Mouse (Mus musculus): Measurements from ENCODE around the gene Cnpy4.
"Not testable (repeated sequence)": the region's sequence is repeated elsewhere in the genome, so short reads cannot be mapped to it uniquely, and the experiment has no call there.

Gene Cnpy4

GRCm38 (mm10) chr5:138207253-138207652 lies 20.0 kb downstream of the Cnpy4 start:
- DNase-seq = no peak

- DNase-seq = no peak
Measured at GRCm38 (mm10) chr5:138207873-138208272, 20.6 kb downstream of the Cnpy4 start.

DNA sequence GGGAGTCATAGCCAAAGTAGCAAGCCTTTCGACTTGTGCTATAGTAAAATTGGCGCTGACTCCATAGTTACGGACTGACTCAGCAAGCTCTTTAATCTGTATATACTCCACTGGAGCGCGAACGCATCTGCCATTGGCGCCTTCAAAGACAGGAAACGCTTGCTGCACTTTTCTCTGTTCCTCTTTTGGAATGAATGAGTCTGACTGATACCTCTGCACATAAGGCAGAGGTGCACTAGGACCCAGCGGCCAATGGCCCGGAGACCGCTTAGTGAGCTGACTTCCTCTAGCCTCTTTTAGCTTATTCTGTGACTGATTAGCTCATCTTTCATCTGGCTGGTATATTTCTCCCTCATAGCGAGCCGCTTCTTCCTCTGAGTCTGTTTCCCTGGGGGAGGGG lies 29.3 kb downstream of the Cnpy4 start:
- not testable (repeated sequence) for DNase-seq

DNA sequence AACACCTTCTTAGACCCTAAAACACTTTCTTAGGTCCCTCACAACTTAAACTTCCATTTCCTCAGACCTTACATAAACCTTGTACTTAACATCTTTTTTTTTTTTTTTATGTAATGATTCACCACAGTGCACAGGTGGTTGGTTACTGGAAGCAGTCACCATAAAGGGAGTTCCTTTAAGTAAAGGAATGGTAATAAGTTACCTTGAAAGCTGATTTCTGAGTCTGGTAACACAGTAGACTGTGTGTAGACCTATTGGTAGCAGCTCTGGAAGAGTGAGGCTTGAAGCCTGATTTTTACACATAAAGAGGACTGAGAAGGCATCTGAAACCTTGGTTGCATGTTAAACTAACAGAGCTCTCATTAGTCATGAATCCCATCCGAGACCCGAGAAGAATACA lies 32.6 kb downstream of the Cnpy4 start:
- no peak for DNase-seq

DNA sequence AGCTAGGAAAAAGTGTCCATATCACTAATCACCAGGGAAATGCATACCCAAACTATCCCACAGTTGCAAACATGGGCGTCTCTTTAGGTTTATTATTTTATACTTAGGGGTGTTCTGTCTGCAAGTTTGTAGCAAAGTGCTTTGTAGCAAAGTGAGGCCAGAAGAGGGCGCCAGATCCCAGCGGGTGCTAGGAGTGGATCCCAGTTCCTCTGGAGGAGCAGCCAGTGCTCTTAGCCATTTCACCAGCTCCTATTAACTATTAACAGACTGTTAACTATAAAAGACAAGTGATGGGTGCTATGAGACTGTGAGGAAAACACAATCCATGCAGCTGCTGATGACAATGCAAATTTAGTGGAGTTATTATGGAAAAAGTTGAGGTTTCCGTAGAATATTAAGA lies 34.8 kb downstream of the Cnpy4 start:
- peak; percentile 96 for DNase-seq

DNA sequence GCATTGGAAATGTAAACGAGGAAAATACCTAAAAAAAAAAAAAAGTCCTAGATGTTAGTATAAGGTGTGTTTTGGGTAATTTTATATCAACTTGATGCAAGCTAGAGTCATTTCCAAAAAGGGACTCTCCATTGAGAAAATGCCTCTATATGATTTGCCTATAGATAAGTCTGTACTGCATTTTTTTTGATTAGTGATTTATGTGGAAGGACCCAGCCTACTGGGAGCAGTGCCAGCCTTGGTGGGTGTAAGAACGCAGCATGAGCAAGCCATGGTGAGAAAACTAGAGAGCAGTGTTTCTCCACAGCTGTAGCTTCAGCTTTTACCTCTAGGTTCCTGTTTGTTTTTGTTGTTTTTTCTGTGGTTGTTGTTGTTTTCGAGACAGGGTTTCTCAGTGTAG lies 36.0 kb downstream of the Cnpy4 start:
- DNase-seq = no peak

GRCm38 (mm10) chr5:138225700-138226099 lies 38.4 kb downstream of the Cnpy4 start, which contains the start of gene Nxpe5:
Nxpe5 (plus strand) TSS chr5:138225898.
- no peak for DNase-seq

DNA sequence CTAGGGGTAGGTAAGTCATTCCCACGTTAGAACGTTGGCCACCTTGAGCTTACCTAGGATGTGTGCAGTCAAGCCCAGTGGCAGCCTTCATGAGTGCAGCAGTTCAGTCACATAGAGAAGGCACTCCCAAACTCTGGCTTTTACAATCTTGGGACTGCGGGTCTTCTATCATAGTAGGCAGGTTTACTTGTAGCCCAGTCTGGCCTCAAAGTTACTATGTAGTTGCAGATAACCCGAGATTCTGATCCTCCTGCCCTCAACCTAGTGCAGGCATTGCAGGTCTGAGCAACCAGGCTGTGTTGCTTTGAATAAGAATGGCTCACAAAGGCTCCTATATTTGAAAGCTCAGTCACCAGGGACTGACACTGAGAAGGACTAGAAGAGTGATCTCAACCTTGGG lies 39.2 kb downstream of the Cnpy4 start:
- DNase-seq = no peak

DNA sequence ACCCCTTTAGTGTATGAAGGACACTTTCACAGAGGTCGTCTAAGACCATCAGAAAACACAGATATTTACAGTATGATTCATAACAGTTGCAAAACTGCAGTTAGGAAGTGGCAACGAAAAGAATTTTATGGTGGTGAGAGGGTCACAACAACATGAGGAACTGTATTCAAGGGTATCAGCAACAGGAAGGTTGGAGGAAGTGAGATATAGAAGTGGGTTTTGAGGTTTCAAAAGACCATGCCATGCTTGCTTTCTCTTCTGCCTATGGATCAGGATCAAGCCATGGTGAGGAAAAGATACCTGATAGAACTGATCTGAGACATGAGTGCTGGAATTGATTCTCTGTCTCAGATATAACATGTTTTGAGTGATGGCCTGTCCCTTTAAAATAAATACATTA lies 40.1 kb downstream of the Cnpy4 start:
- no peak for DNase-seq

- DNase-seq = peak; percentile 67
Measured at GRCm38 (mm10) chr5:138228026-138228425, 40.7 kb downstream of the Cnpy4 start.

DNA sequence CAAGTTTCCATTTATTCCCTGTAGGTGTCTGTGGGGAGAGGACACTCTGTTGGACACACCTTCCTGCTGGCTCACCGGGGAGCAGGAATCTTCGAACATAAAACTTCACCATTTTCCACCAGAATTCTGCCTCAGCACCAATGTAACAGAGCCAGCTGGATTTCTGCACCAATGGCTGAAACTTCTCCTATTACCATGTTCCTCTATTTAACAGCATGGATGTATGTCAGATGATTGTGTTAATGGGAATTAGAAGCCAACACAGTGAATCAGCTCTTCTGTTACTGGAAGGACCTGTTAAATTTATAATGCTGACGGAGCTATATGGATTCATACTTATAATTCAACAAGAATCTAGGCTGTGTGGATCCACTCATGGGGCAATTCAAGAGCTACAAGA lies 42.2 kb downstream of the Cnpy4 start:
- no peak for DNase-seq

DNA sequence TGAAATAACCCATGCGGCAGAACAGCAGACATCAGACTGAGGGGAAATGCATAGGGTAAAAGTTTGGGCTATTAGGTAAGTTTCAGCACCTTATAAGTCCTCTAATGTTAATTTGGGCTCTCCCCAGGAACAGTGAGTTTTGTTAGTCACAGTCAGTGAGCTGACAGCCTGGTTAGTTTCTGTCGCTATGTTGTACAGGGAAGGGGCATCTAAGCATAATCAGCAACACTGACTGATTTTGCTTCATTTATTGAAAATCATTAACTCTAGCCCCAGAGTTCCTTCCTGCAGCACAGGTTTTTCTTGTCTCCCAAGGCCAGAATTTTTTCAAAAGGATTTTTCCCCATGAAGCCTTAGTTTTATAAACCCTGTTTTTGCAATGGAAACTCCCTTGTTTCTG lies 46.5 kb downstream of the Cnpy4 start:
- no peak for DNase-seq

DNA sequence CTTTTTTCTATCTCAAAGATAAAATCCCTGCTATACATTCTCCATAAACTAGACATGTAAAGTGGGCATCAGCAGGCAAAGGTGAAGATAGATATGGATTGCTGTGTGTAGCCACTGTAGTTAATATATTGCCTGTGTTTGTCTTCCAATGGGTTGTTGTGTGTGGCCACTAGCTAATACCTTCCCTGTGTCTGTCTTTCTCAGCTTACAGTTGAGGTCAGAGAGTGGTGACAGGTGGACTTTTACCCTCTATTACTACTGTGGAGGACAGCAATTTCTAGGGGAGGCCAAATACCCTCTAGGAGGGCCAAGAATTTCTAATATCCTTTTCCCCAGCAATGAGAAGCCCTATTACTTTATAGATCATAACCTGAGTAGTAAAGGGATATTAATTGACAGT lies 46.9 kb downstream of the Cnpy4 start:
- no peak for DNase-seq

DNA sequence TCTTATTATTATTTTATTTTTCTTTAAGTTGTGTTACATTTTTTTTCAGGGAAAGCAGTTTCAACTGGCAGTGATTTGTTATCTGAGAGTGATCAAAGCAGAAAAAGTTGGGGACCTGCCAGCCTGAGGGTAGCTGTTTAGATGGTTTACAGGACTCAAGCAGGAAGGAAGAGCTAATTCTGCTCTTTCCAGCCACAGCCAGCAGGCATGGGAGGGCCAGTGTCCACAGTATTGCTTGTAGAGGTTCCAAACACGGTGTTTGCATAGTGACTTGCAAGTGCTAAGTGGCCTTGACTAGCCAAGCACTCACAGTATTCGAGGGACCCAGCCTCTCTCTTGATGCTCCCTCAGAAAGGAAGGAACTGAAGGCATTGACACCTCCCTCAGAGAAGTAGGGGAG lies 54.2 kb downstream of the Cnpy4 start:
- no peak for DNase-seq
